Mouse (Mus musculus): Measurements from ENCODE around the gene Trim65. TPM values are rescaled to one million over a fixed set of nuclear protein-coding genes. Genes with fewer than 3 reads are reported as not detected.

Trim65 gene
- total RNA-seq, 2 experiments from 2014 or later: 4.2 to 6.6 TPM

GRCm38 (mm10) chr11:116111611-116112203 is 19.2 kb downstream of the Trim65 start:
- H3K27ac ChIP-seq: no peak overlapping the region
- intact Hi-C loops (cut with DNase I): loop anchor here (2.0 kb wide), 1 partner anchor 19 kb away; the partner anchor contains the start of gene Trim65
- TF ChIP-seq CTCF (IDR thresholded peaks at IDR 0.05): peak; percentile 22; the same call in 1 of the 2 replicates
- H3K4me3 ChIP-seq: no peak overlapping the region
- DNase-seq: no peak

- no peak for DNase-seq
- Histone ChIP-seq H3K27ac (peak overlapping the region; percentile 91), H3K4me3 (peak overlapping the region; percentile 93)
- TF ChIP-seq CTCF (IDR thresholded peaks at IDR 0.05): peak; percentile 36
- intact Hi-C loops (cut with DNase I): loop anchor here (2.0 kb wide), 1 partner anchor 20 kb away; the partner anchor contains the start of gene Trim65
Observed at GRCm38 (mm10) chr11:116111067-116111466, 19.9 kb downstream of the Trim65 start.

- peak overlapping the region; percentile 91 for H3K27ac ChIP-seq
Observed at GRCm38 (mm10) chr11:116110540-116110939, 20.4 kb downstream of the Trim65 start.

GRCm38 (mm10) chr11:116110131-116110530 is 20.8 kb downstream of the Trim65 start:
- peak; percentile 94 for DNase-seq
- TF ChIP-seq CTCF (IDR thresholded peaks at IDR 0.05): no peak
- intact Hi-C loops (cut with DNase I): loop anchor here (2.0 kb wide), 1 partner anchor 21 kb away; the partner anchor contains the start of gene Trim65
- Histone ChIP-seq H3K27ac (peak overlapping the region; percentile 91), H3K4me3 (peak overlapping the region; percentile 93)

More at GRCm38 (mm10) chr11:116110540-116110939, 20.4 kb downstream of the Trim65 start:
- intact Hi-C loops (cut with DNase I): loop anchor here (2.0 kb wide), 1 partner anchor 20 kb away; the partner anchor contains the start of gene Trim65
- H3K4me3 ChIP-seq: peak overlapping the region; percentile 93
- DNase-seq: no peak
- TF ChIP-seq CTCF (IDR thresholded peaks at IDR 0.05): no peak

GRCm38 (mm10) chr11:116109441-116110081 is 21.4 kb downstream of the Trim65 start:
- DNase-seq: peak; percentile 69
- intact Hi-C loops (cut with DNase I): loop anchor here (2.0 kb wide), 1 partner anchor 21 kb away; the partner anchor contains the start of gene Trim65
- TF ChIP-seq CTCF (IDR thresholded peaks at IDR 0.05): no peak
- Histone ChIP-seq H3K4me3 (peak overlapping the region; percentile 93), H3K27ac (peak overlapping the region; percentile 91)

- no peak for TF ChIP-seq CTCF (IDR thresholded peaks at IDR 0.05)
- Histone ChIP-seq H3K27ac (peak overlapping the region; percentile 91), H3K4me3 (peak overlapping the region; percentile 93)
- intact Hi-C loops (cut with DNase I): no loop called here
- DNase-seq: peak; percentile 89
Observed at GRCm38 (mm10) chr11:116108464-116109137, 22.3 kb downstream of the Trim65 start.

GRCm38 (mm10) chr11:116107777-116108285 is 23.1 kb downstream of the Trim65 start:
- no peak for TF ChIP-seq CTCF (IDR thresholded peaks at IDR 0.05)
- intact Hi-C loops (cut with DNase I): no loop called here
- H3K4me3 ChIP-seq: peak overlapping the region; percentile 93
- DNase-seq: no peak
- H3K27ac ChIP-seq: peak overlapping the region; percentile 91

GRCm38 (mm10) chr11:116106963-116107776 is 23.8 kb downstream of the Trim65 start:
- no peak for DNase-seq

GRCm38 (mm10) chr11:116106154-116106962 is 24.6 kb downstream of the Trim65 start:
- TF ChIP-seq CTCF (IDR thresholded peaks at IDR 0.05): no peak
- peak overlapping the region; percentile 93 for H3K4me3 ChIP-seq
- no peak for DNase-seq
- intact Hi-C loops (cut with DNase I): no loop called here
- H3K27ac ChIP-seq: peak overlapping the region; percentile 91

More at GRCm38 (mm10) chr11:116106963-116107776, 23.8 kb downstream of the Trim65 start:
- H3K4me3 ChIP-seq: peak overlapping the region; percentile 93
- H3K27ac ChIP-seq: peak overlapping the region; percentile 91
- peak; percentile 27 for TF ChIP-seq CTCF (IDR thresholded peaks at IDR 0.05)
- intact Hi-C loops (cut with DNase I): no loop called here

- no peak for DNase-seq
- intact Hi-C loops (cut with DNase I): no loop called here
- TF ChIP-seq CTCF (IDR thresholded peaks at IDR 0.05): no peak
- Histone ChIP-seq H3K4me3 (no peak overlapping the region), H3K27ac (peak overlapping the region; percentile 91)
Observed at GRCm38 (mm10) chr11:116105065-116105464, 25.9 kb downstream of the Trim65 start.
